Comparison of ENCODE assay signal across 7 mouse cellular contexts in the genomic region with DNA sequence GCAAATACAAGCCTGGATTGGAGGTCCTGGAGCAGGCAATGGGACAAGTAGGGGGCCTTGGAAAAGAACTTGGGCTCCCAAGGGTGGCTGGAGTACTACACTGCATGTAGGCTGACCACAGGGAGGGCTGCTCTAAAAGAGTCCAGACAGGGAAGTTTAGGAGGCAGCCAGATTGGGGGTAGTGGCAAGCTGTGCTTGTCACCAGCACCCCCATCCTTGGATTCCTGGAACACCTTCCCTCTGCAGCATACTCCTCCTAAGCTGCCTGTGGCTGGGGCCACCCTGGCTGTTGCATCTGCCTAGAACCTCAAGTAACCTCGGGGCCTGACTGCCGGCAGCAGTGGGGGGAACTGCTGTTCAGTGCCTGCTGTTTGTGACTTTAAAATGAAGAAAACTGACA. TPM values are rescaled to one million over a fixed set of nuclear protein-coding genes. Genes with fewer than 3 reads are reported as not detected.
A peak's percentile ranks its signal among the peaks of the same experiment; 100 is the strongest.
DNase-seq lines count a peak whose midpoint lies in the region; ATAC-seq lines count a peak whose summit lies in the region.

No protein-coding gene starts in this region.

- 0 out of 2 replicates have a peak overlapping the region, but pooled peaks have one; percentile 12 for H3K27ac ChIP-seq in heart, embryonic 16.5 days (ENCODE audit: low read length)
- H3K27ac ChIP-seq in neural tube, embryonic 13.5 days (replicated peaks): peak overlapping the region; percentile 52

- 84% methylated on average over 2 of the region's 2 CpGs for WGBS in heart, embryonic 16.5 days
- WGBS in neural tube, embryonic 13.5 days: 74% methylated on average over 2 of the region's 2 CpGs

- peak overlapping the region; percentile 49 for H3K9ac ChIP-seq in heart, embryonic 16.5 days (ENCODE audit: low read length)
- peak overlapping the region; percentile 34; the same call in 1 of the 2 replicates for H3K9ac ChIP-seq in neural tube, embryonic 13.5 days

- intact Hi-C loops in heart, postnatal 10 days (cut with DNase I): loop anchor here (2.0 kb wide), 1 partner anchor 61 kb away; no protein-coding TSS in a partner anchor

- H3K36me3 ChIP-seq in heart, embryonic 16.5 days (ENCODE audit: control insufficient read depth, insufficient read depth): peaks cover 32% of the 10 kb centered on the region
- H3K36me3 ChIP-seq in neural tube, embryonic 13.5 days: peaks cover 91% of the 10 kb centered on the region

- no peak overlapping the region for H3K4me3 ChIP-seq in heart, embryonic 16.5 days (ENCODE audit: low read length)
- H3K4me3 ChIP-seq in neural tube, embryonic 13.5 days: no peak overlapping the region

- H3K9me3 ChIP-seq in heart, embryonic 16.5 days (replicated peaks; ENCODE audit: control insufficient read depth, low read length): no peaks in the 10 kb centered on the region
- H3K9me3 ChIP-seq in neural tube, embryonic 13.5 days: no peaks in the 10 kb centered on the region

- no peak for DNase-seq in heart, postnatal 10 days
- no peak for DNase-seq in neural tube, embryonic 10.5 days (ENCODE audit: extremely low spot score, low spot score)
- DNase-seq in embryo, embryonic 10.5 days (ENCODE audit: low spot score): no peak

- ATAC-seq in heart, embryonic 16.5 days (replicated peaks; ENCODE audit: extremely low read depth, insufficient read depth, low FRiP score): no peak
- ATAC-seq in neural tube, embryonic 13.5 days (ENCODE audit: low read depth): no peak
- ATAC-seq in megakaryocyte-erythroid progenitor cell, adult 5-6 weeks (replicated peaks; ENCODE audit: low FRiP score, low TSS enrichment, poor library complexity, severe bottlenecking): 0 out of 2 replicates have a peak, but pooled peaks have one; percentile 1
- no peak for ATAC-seq in monocyte, adult 5-6 weeks (replicated peaks; ENCODE audit: insufficient number of reproducible peaks, low FRiP score, low TSS enrichment, poor library complexity, severe bottlenecking)

- peaks cover 32% of the 10 kb centered on the region for H3K4me1 ChIP-seq in heart, embryonic 16.5 days (ENCODE audit: control insufficient read depth, insufficient read depth, low read length)
- peaks cover 42% of the 10 kb centered on the region for H3K4me1 ChIP-seq in neural tube, embryonic 13.5 days (replicated peaks)

- no peak overlapping the region for H3K4me2 ChIP-seq in heart, embryonic 16.5 days (ENCODE audit: low read depth, low read length)
- H3K4me2 ChIP-seq in neural tube, embryonic 13.5 days: no peak overlapping the region

- no peaks in the 10 kb centered on the region for H3K27me3 ChIP-seq in heart, embryonic 16.5 days (ENCODE audit: control insufficient read depth, insufficient read depth, low read length)
- H3K27me3 ChIP-seq in neural tube, embryonic 13.5 days: no peaks in the 10 kb centered on the region

RNA-seq across cellular contexts. Expression of gene Txnrd2, which starts 20.3 kb away (rescaled TPM):
- 38.4 and 39.6 TPM in 2 replicates for polyA plus RNA-seq in heart, embryonic 16.5 days (2015; fragmentation: Nextera tagmentation; extraction: Ambion mirVana)
- 10 to 100 TPM; 30.0 to 32.0 TPM for total RNA-seq in heart, postnatal 10 days (2021)
- 20.3 and 22.8 TPM in 2 replicates for polyA plus RNA-seq in neural tube, embryonic 13.5 days (2015; fragmentation: Nextera tagmentation; extraction: Ambion mirVana)
- 75.4 and 82.3 TPM in 2 replicates for total RNA-seq in megakaryocyte-erythroid progenitor cell, adult 5-6 weeks (2014; fragmentation: Nextera tagmentation)
- total RNA-seq in megakaryocyte-erythroid progenitor cell, adult 5-6 weeks (2017): 97.2 and 145 TPM in 2 replicates
- total RNA-seq in monocyte, adult 5-6 weeks (2017): 9.3 to 21.9 TPM (median 18.1 TPM) in 3 replicates

RNA-seq across cellular contexts. Expression of gene Comt, which starts 20.8 kb away (rescaled TPM):
- 128 and 142 TPM in 2 replicates for polyA plus RNA-seq in heart, embryonic 16.5 days (2015; fragmentation: Nextera tagmentation; extraction: Ambion mirVana)
- 100 to 1,000 TPM; 133 to 156 TPM for total RNA-seq in heart, postnatal 10 days (2021)
- polyA plus RNA-seq in neural tube, embryonic 13.5 days (2015; fragmentation: Nextera tagmentation; extraction: Ambion mirVana): 86.4 and 93.2 TPM in 2 replicates
- total RNA-seq in megakaryocyte-erythroid progenitor cell, adult 5-6 weeks (2014; fragmentation: Nextera tagmentation): 84.0 and 105 TPM in 2 replicates
- 56.1 and 59.7 TPM in 2 replicates for total RNA-seq in megakaryocyte-erythroid progenitor cell, adult 5-6 weeks (2017)
- total RNA-seq in monocyte, adult 5-6 weeks (2017): 11.3 to 19.0 TPM (median 15.8 TPM) in 3 replicates

RNA-seq across cellular contexts. Expression of gene Arvcf, which starts 57.9 kb away (rescaled TPM):
- 33.1 and 39.5 TPM in 2 replicates for polyA plus RNA-seq in heart, embryonic 16.5 days (2015; fragmentation: Nextera tagmentation; extraction: Ambion mirVana)
- total RNA-seq in heart, postnatal 10 days (2021): 10 to 100 TPM; 25.0 to 33.6 TPM
- polyA plus RNA-seq in neural tube, embryonic 13.5 days (2015; fragmentation: Nextera tagmentation; extraction: Ambion mirVana): 85.2 and 93.6 TPM in 2 replicates
- 14.0 and 16.5 TPM in 2 replicates for total RNA-seq in megakaryocyte-erythroid progenitor cell, adult 5-6 weeks (2014; fragmentation: Nextera tagmentation)
- 14.3 and 19.4 TPM in 2 replicates for total RNA-seq in megakaryocyte-erythroid progenitor cell, adult 5-6 weeks (2017)
- 1.4 to 2.2 TPM (median 1.7 TPM) in 3 replicates for total RNA-seq in monocyte, adult 5-6 weeks (2017)

RNA-seq across cellular contexts. Expression of gene Tango2, which starts 58.0 kb away (rescaled TPM):
- polyA plus RNA-seq in heart, embryonic 16.5 days (2015; fragmentation: Nextera tagmentation; extraction: Ambion mirVana): 72.9 and 74.6 TPM in 2 replicates
- total RNA-seq in heart, postnatal 10 days (2021): 10 to 100 TPM; 62.7 to 65.3 TPM
- polyA plus RNA-seq in neural tube, embryonic 13.5 days (2015; fragmentation: Nextera tagmentation; extraction: Ambion mirVana): 74.0 and 79.5 TPM in 2 replicates
- 76.7 and 91.5 TPM in 2 replicates for total RNA-seq in megakaryocyte-erythroid progenitor cell, adult 5-6 weeks (2014; fragmentation: Nextera tagmentation)
- 16.9 and 20.4 TPM in 2 replicates for total RNA-seq in megakaryocyte-erythroid progenitor cell, adult 5-6 weeks (2017)
- total RNA-seq in monocyte, adult 5-6 weeks (2017): 15.3 to 37.3 TPM (median 31.7 TPM) in 3 replicates
